12 mouse cellular contexts compared by ENCODE assay signal in genomic region chr5:125705379-125705778, GRCm38 (mm10).
DNase-seq lines count a peak whose midpoint lies in the region; ATAC-seq and TF ChIP-seq lines count a peak whose summit lies in the region.
"Had no signal": no experiment of that assay in that cellular context is flagged by ENCODE, and none has a peak within 500 bp of the region (broad histone marks: within the 10 kb centered on the region; RNA-seq: fewer than 3 reads in every experiment).

No protein-coding gene starts in this region.

- no peak overlapping the region for H3K4me2 ChIP-seq in hindbrain, embryonic 16.5 days (ENCODE audit: low read length)
- no peak overlapping the region for H3K4me2 ChIP-seq in lung, postnatal 0 days (replicated peaks; ENCODE audit: low read depth, low read length)
- H3K4me2 ChIP-seq: heart, embryonic 11.5 days; intestine, embryonic 15.5 days had no signal

- H3K27me3 ChIP-seq in hindbrain, embryonic 16.5 days (replicated peaks; ENCODE audit: control insufficient read depth, insufficient read depth, low read length) = no peaks in the 10 kb centered on the region
- no peaks in the 10 kb centered on the region for H3K27me3 ChIP-seq in hindbrain, embryonic 10.5 days (ENCODE audit: insufficient read depth, poor library complexity, severe bottlenecking)
- H3K27me3 ChIP-seq in lung, postnatal 0 days (replicated peaks; ENCODE audit: insufficient read depth, low read length) = no peaks in the 10 kb centered on the region
- H3K27me3 ChIP-seq: intestine, embryonic 15.5 days had no signal

- no peak for TF ChIP-seq EP300 in lung, postnatal 0 days (IDR thresholded peaks at IDR 0.05)

- peak; percentile 80 for ATAC-seq in hindbrain, embryonic 16.5 days
- ATAC-seq in erythroid progenitor cell, adult 5-6 weeks (replicated peaks; ENCODE audit: low FRiP score, poor library complexity, severe bottlenecking) = no peak
- ATAC-seq in lung, postnatal 0 days = no peak
- ATAC-seq in megakaryocyte progenitor cell, adult 5-6 weeks (replicated peaks; ENCODE audit: poor library complexity) = no peak
- ATAC-seq: intestine, embryonic 15.5 days had no signal

- no peaks in the 10 kb centered on the region for H3K36me3 ChIP-seq in hindbrain, embryonic 16.5 days (ENCODE audit: control insufficient read depth, insufficient read depth, low read length)
- no peaks in the 10 kb centered on the region for H3K36me3 ChIP-seq in hindbrain, embryonic 10.5 days
- H3K36me3 ChIP-seq in lung, postnatal 0 days (ENCODE audit: insufficient read depth, low read length) = no peaks in the 10 kb centered on the region
- H3K36me3 ChIP-seq: intestine, embryonic 15.5 days; limb, embryonic 10.5 days had no signal

- 36% methylated on average over 8 of the region's 8 CpGs for WGBS in hindbrain, embryonic 16.5 days
- 71% methylated on average over 8 of the region's 8 CpGs for WGBS in hindbrain, embryonic 10.5 days
- WGBS in lung, postnatal 0 days = 67% methylated on average over 8 of the region's 8 CpGs

- H3K4me3 ChIP-seq in hindbrain, embryonic 16.5 days (ENCODE audit: low read length) = no peak overlapping the region
- no peak overlapping the region for H3K4me3 ChIP-seq in hindbrain, embryonic 10.5 days
- no peak overlapping the region for H3K4me3 ChIP-seq in lung, postnatal 0 days (ENCODE audit: low read depth, low read length)
- H3K4me3 ChIP-seq: intestine, embryonic 15.5 days; limb, embryonic 10.5 days had no signal

- H3K4me1 ChIP-seq in hindbrain, embryonic 16.5 days (ENCODE audit: control insufficient read depth, insufficient read depth, low read depth, low read length) = no peaks in the 10 kb centered on the region; the same call in 1 of the 2 replicates
- H3K4me1 ChIP-seq in hindbrain, embryonic 10.5 days (replicated peaks) = no peaks in the 10 kb centered on the region
- no peaks in the 10 kb centered on the region for H3K4me1 ChIP-seq in lung, postnatal 0 days (ENCODE audit: insufficient read depth, low read depth, low read length)
- H3K4me1 ChIP-seq: intestine, embryonic 15.5 days; limb, embryonic 10.5 days had no signal

- H3K9ac ChIP-seq in hindbrain, embryonic 16.5 days (ENCODE audit: low read depth, low read length) = no peak overlapping the region
- no peak overlapping the region for H3K9ac ChIP-seq in lung, postnatal 0 days (replicated peaks; ENCODE audit: low read depth)
- H3K9ac ChIP-seq: intestine, embryonic 15.5 days had no signal

- intact Hi-C loops in left cerebral cortex, postnatal 14 days (cut with DNase I) = loop anchor here (5.0 kb wide), 1 partner anchor 173 kb away; the partner anchor contains the start of gene Tmem132b

- H3K27ac ChIP-seq in hindbrain, embryonic 16.5 days (ENCODE audit: low read depth, low read length) = no peak overlapping the region
- H3K27ac ChIP-seq in hindbrain, embryonic 10.5 days = no peak overlapping the region
- H3K27ac ChIP-seq in lung, postnatal 0 days (ENCODE audit: low read length) = no peak overlapping the region
- H3K27ac ChIP-seq: intestine, embryonic 15.5 days; limb, embryonic 10.5 days had no signal

- DNase-seq in hindbrain, embryonic 10.5 days (ENCODE audit: low spot score) = no peak
- DNase-seq in layer of hippocampus, adult 18-20 months (ENCODE audit: low spot score in 2 of 2) = peak; percentile 61 to 81
- peak; percentile 57 to 66 for DNase-seq in left cerebral cortex, postnatal 14 days (ENCODE audit: low spot score in 2 of 2)
- peak; percentile 57 for DNase-seq in right cerebral cortex, postnatal 25 days
- DNase-seq in lung, postnatal 0 days (ENCODE audit: low spot score) = no peak
- DNase-seq: thymus, postnatal 4 days had no signal

- no peak for TF ChIP-seq CTCF in lung, postnatal 0 days (IDR thresholded peaks at IDR 0.05)

- H3K9me3 ChIP-seq in hindbrain, embryonic 16.5 days (ENCODE audit: control insufficient read depth, low read length) = no peaks in the 10 kb centered on the region
- H3K9me3 ChIP-seq in hindbrain, embryonic 10.5 days = no peaks in the 10 kb centered on the region
- H3K9me3 ChIP-seq in lung, postnatal 0 days (ENCODE audit: low read length) = no peaks in the 10 kb centered on the region
- H3K9me3 ChIP-seq: intestine, embryonic 15.5 days; limb, embryonic 10.5 days had no signal

Comparison
In these comparisons a context has a peak if more than half of its experiments do, and no peak if none do; other contexts are left out.
1. DNase-seq: peak in layer of hippocampus, adult 18-20 months (2 of 2), left cerebral cortex, postnatal 14 days (2 of 2) and right cerebral cortex, postnatal 25 days (single experiment); none in hindbrain, embryonic 10.5 days (single experiment) and lung, postnatal 0 days (single experiment).